13 mouse cellular contexts compared by ENCODE assay signal in the genomic region with DNA sequence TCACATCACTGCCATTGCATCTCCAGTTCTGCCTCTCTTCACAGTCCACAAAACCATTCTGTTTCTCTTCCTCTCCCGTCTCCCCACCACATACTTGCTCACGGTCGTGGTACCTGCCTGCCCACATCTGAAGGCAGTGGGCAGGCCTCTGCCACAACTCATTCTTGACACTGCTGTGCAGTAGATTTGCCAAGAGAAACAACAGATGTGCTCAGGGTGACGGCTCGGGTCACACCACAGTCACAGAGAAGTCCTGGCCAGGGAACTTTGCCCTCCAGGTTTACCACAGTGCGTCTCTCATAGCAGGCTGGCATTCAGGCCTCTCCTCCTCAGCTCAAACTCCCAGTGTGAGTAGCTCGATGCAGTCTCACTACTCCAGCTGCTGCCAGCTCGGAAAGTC. TPM values are rescaled to one million over a fixed set of nuclear protein-coding genes. Genes with fewer than 3 reads are reported as not detected.
DNase-seq lines count a peak whose midpoint lies in the region; ATAC-seq and TF ChIP-seq lines count a peak whose summit lies in the region.
"Had no signal": no experiment of that assay in that cellular context is flagged by ENCODE, and none has a peak within 500 bp of the region (broad histone marks: within the 10 kb centered on the region; RNA-seq: fewer than 3 reads in every experiment).

No protein-coding gene starts in this region.

- TF ChIP-seq CTCF in kidney, postnatal 0 days (IDR thresholded peaks at IDR 0.05; ENCODE audit: low read depth): no peak

- WGBS in heart, embryonic 11.5 days (ENCODE audit: insufficient replicate concordance): 61% methylated on average over 8 of the region's 8 CpGs
- 35% methylated on average over 8 of the region's 8 CpGs for WGBS in kidney, postnatal 0 days
- WGBS in forebrain, embryonic 12.5 days: 90% methylated on average over 8 of the region's 8 CpGs

- ATAC-seq in heart, embryonic 11.5 days (replicated peaks; ENCODE audit: insufficient number of reproducible peaks, low FRiP score, low TSS enrichment): 0 out of 2 replicates have a peak, but pooled peaks have one; percentile 15
- peak; percentile 67 for ATAC-seq in kidney, postnatal 0 days (replicated peaks; ENCODE audit: low FRiP score, low read depth)
- ATAC-seq in forebrain, embryonic 12.5 days (ENCODE audit: low FRiP score): no peak

- H3K4me1 ChIP-seq in heart, embryonic 11.5 days (ENCODE audit: control insufficient read depth, insufficient read depth, low read length): no peaks in the 10 kb centered on the region
- H3K4me1 ChIP-seq in kidney, postnatal 0 days (replicated peaks; ENCODE audit: insufficient read depth, low read length): peaks cover 5% of the 10 kb centered on the region; the same call in 1 of the 2 replicates
- H3K4me1 ChIP-seq in forebrain, embryonic 12.5 days: no peaks in the 10 kb centered on the region
- H3K4me1 ChIP-seq: embryonic facial prominence, embryonic 10.5 days; heart, embryonic 10.5 days; lung, embryonic 15.5 days; midbrain, embryonic 10.5 days had no signal

- no peaks in the 10 kb centered on the region for H3K27me3 ChIP-seq in heart, embryonic 11.5 days (ENCODE audit: control insufficient read depth, insufficient read depth, low read length)
- no peaks in the 10 kb centered on the region for H3K27me3 ChIP-seq in kidney, postnatal 0 days (ENCODE audit: insufficient read depth, low read length)
- no peaks in the 10 kb centered on the region for H3K27me3 ChIP-seq in forebrain, embryonic 12.5 days
- H3K27me3 ChIP-seq: lung, embryonic 15.5 days had no signal

- no peak for DNase-seq in heart, postnatal 14 days
- peak; percentile 21 for DNase-seq in thymus, postnatal 25 days
- DNase-seq in thymus, postnatal 10 days (ENCODE audit: low spot score in 2 of 2): no peak
- DNase-seq in kidney, postnatal 0 days (ENCODE audit: low spot score): peak; percentile 36
- no peak for DNase-seq in ovary, adult 18-20 months (ENCODE audit: low spot score)
- DNase-seq in left cerebral cortex, adult 18-20 months (ENCODE audit: low spot score in 2 of 2): no peak
- DNase-seq: cerebellum, postnatal 14 days had no signal

- no peak overlapping the region for H3K4me2 ChIP-seq in heart, embryonic 11.5 days
- no peak overlapping the region for H3K4me2 ChIP-seq in kidney, postnatal 0 days (ENCODE audit: low read length)
- H3K4me2 ChIP-seq in forebrain, embryonic 12.5 days: no peak overlapping the region
- H3K4me2 ChIP-seq: lung, embryonic 15.5 days had no signal

- H3K9me3 ChIP-seq in heart, embryonic 11.5 days (replicated peaks; ENCODE audit: control insufficient read depth, low read length): no peaks in the 10 kb centered on the region
- no peaks in the 10 kb centered on the region for H3K9me3 ChIP-seq in kidney, postnatal 0 days (replicated peaks; ENCODE audit: low read length)
- H3K9me3 ChIP-seq in forebrain, embryonic 12.5 days: no peaks in the 10 kb centered on the region
- H3K9me3 ChIP-seq: embryonic facial prominence, embryonic 10.5 days; heart, embryonic 10.5 days; lung, embryonic 15.5 days; midbrain, embryonic 10.5 days had no signal

- no peak overlapping the region for H3K4me3 ChIP-seq in heart, embryonic 11.5 days (ENCODE audit: low read depth, low read length)
- H3K4me3 ChIP-seq in kidney, postnatal 0 days (replicated peaks; ENCODE audit: low read depth, low read length): no peak overlapping the region
- H3K4me3 ChIP-seq in forebrain, embryonic 12.5 days (replicated peaks): no peak overlapping the region
- H3K4me3 ChIP-seq: embryonic facial prominence, embryonic 10.5 days; heart, embryonic 10.5 days; lung, embryonic 15.5 days; midbrain, embryonic 10.5 days had no signal

- peaks cover 20% of the 10 kb centered on the region for H3K36me3 ChIP-seq in heart, embryonic 11.5 days (ENCODE audit: control insufficient read depth, insufficient read depth, low read length)
- peaks cover 22% of the 10 kb centered on the region for H3K36me3 ChIP-seq in kidney, postnatal 0 days (ENCODE audit: insufficient read depth, low read length)
- H3K36me3 ChIP-seq in forebrain, embryonic 12.5 days (replicated peaks): peaks cover 36% of the 10 kb centered on the region

- H3K27ac ChIP-seq in heart, embryonic 11.5 days (ENCODE audit: low read depth, low read length): no peak overlapping the region
- H3K27ac ChIP-seq in kidney, postnatal 0 days: no peak overlapping the region
- no peak overlapping the region for H3K27ac ChIP-seq in forebrain, embryonic 12.5 days
- H3K27ac ChIP-seq: embryonic facial prominence, embryonic 10.5 days; heart, embryonic 10.5 days; lung, embryonic 15.5 days; midbrain, embryonic 10.5 days had no signal

- intact Hi-C loops in heart, postnatal 14 days (cut with DNase I): no loop called here

- H3K9ac ChIP-seq in heart, embryonic 11.5 days (ENCODE audit: low read depth, low read length): no peak overlapping the region
- no peak overlapping the region for H3K9ac ChIP-seq in kidney, postnatal 0 days (ENCODE audit: low read depth, low read length)
- no peak overlapping the region for H3K9ac ChIP-seq in forebrain, embryonic 12.5 days
- H3K9ac ChIP-seq: lung, embryonic 15.5 days had no signal

RNA-seq across cellular contexts. Expression of gene Suclg1, which starts 31.5 kb away (rescaled TPM):
- polyA plus RNA-seq in heart, embryonic 11.5 days (2014; fragmentation: Nextera tagmentation; extraction: Ambion mirVana): 264 and 298 TPM in 2 replicates
- total RNA-seq in heart, postnatal 14 days (2021): 100 to 1,000 TPM; 525 to 538 TPM
- polyA plus RNA-seq in kidney, postnatal 0 days (2015; fragmentation: Nextera tagmentation; extraction: Ambion mirVana): 307 and 315 TPM in 2 replicates
- 100 to 1,000 TPM; 123 to 134 TPM for total RNA-seq in left cerebral cortex, adult 18-20 months (2021)
- polyA plus RNA-seq in forebrain, embryonic 12.5 days (2016; fragmentation: Nextera tagmentation; extraction: Ambion mirVana): 133 and 136 TPM in 2 replicates

RNA-seq across cellular contexts. Expression of gene Dnah6, which starts 58.2 kb away (rescaled TPM):
- polyA plus RNA-seq in heart, embryonic 11.5 days (2014; fragmentation: Nextera tagmentation; extraction: Ambion mirVana): 0.03 TPM in 1 of 2 replicates, not detected in the other
- total RNA-seq in heart, postnatal 14 days (2021): under 1 TPM; 0.22 to 0.45 TPM
- 0.05 and 0.09 TPM in 2 replicates for polyA plus RNA-seq in kidney, postnatal 0 days (2015; fragmentation: Nextera tagmentation; extraction: Ambion mirVana)
- total RNA-seq in left cerebral cortex, adult 18-20 months (2021): under 1 TPM; 0.30 TPM
- 0.12 and 0.15 TPM in 2 replicates for polyA plus RNA-seq in forebrain, embryonic 12.5 days (2016; fragmentation: Nextera tagmentation; extraction: Ambion mirVana)

Comparison
In these comparisons a context has a peak if more than half of its experiments do, and no peak if none do; other contexts are left out.
1. DNase-seq: peak in thymus, postnatal 25 days (single experiment) and kidney, postnatal 0 days (single experiment); none in heart, postnatal 14 days (0 of 2), thymus, postnatal 10 days (0 of 2), ovary, adult 18-20 months (single experiment) and left cerebral cortex, adult 18-20 months (0 of 2).